Mouse (Mus musculus) G1E-ER4 (cell line): Measurements from ENCODE around the gene Rps15a. TPM values are rescaled to one million over a fixed set of nuclear protein-coding genes. Genes with fewer than 3 reads are reported as not detected.

Experiments
- GATA1 ChIP-seq: IDR thresholded peaks from one replicate; pipeline ENCODE4 v1.8.0; 2012; ENCODE audit warnings: low read length, inconsistent platforms
- polyA plus RNA-seq: library from polyadenylated mRNA; stranded (reverse); fragments of >175 nt; gene quantifications from 2 replicates; pipeline ENCODE4 v1.2.3, GENCODE M21; 2012

Gene Rps15a
- polyA plus RNA-seq, result 4.8 and 10.0 TPM in 2 replicates

GRCm38 (mm10) chr7:118115877-118116568, at the start of gene Rps15a:
Gene Rps15a (minus strand): TSS chr7:118116188.
- TF ChIP-seq GATA1, result no peak

GRCm38 (mm10) chr7:118163006-118163405, 47.0 kb upstream of the Rps15a start:
- TF ChIP-seq GATA1, result no peak

- no peak for TF ChIP-seq GATA1
Observed at GRCm38 (mm10) chr7:118160121-118160520, 44.1 kb upstream of the Rps15a start.

- TF ChIP-seq GATA1, result no peak
Observed at GRCm38 (mm10) chr7:118156461-118156860, 40.5 kb upstream of the Rps15a start.

GRCm38 (mm10) chr7:118154150-118154549, 38.2 kb upstream of the Rps15a start:
- TF ChIP-seq GATA1, result no peak

- no peak for TF ChIP-seq GATA1
Observed at GRCm38 (mm10) chr7:118143602-118144001, 27.6 kb upstream of the Rps15a start.

- TF ChIP-seq GATA1, result no peak
Observed at GRCm38 (mm10) chr7:118143123-118143522, 27.1 kb upstream of the Rps15a start.

- no peak for TF ChIP-seq GATA1
Observed at GRCm38 (mm10) chr7:118141271-118141670, 25.3 kb upstream of the Rps15a start.

- no peak for TF ChIP-seq GATA1
Observed at GRCm38 (mm10) chr7:118135128-118135527, 19.1 kb upstream of the Rps15a start.

- no peak for TF ChIP-seq GATA1
Observed at GRCm38 (mm10) chr7:118129430-118130041, 13.5 kb upstream of the Rps15a start, which contains the start of gene Arl6ip1. Gene Arl6ip1 (minus strand): TSS chr7:118129662.

GRCm38 (mm10) chr7:118128925-118129429, 13.0 kb upstream of the Rps15a start:
- TF ChIP-seq GATA1, result no peak

GRCm38 (mm10) chr7:118126219-118126875, 10.4 kb upstream of the Rps15a start:
- no peak for TF ChIP-seq GATA1

GRCm38 (mm10) chr7:118125736-118126135, 9.7 kb upstream of the Rps15a start:
- TF ChIP-seq GATA1, result no peak

- no peak for TF ChIP-seq GATA1
Observed at GRCm38 (mm10) chr7:118123512-118124411, 7.8 kb upstream of the Rps15a start.

- no peak for TF ChIP-seq GATA1
Observed at GRCm38 (mm10) chr7:118122235-118122634, 6.2 kb upstream of the Rps15a start.
